Mouse (Mus musculus) heart, adult 11 months (tissue): ENCODE data around the gene Ccdc83.

Experiments
- DNase-seq: peaks from one replicate; pipeline ENCODE4 v3.0.0; 2022

The Ccdc83 gene

GRCm38 (mm10) chr7:90265289-90265970 is at the start of gene Ccdc83:
Gene Ccdc83 (minus strand): TSS chr7:90265777.
- peak; percentile 98 for DNase-seq

GRCm38 (mm10) chr7:90313421-90313820 is 47.8 kb upstream of the Ccdc83 start:
- no peak for DNase-seq

GRCm38 (mm10) chr7:90312151-90312883 is 46.7 kb upstream of the Ccdc83 start:
- DNase-seq, result peak; percentile 88

DNA sequence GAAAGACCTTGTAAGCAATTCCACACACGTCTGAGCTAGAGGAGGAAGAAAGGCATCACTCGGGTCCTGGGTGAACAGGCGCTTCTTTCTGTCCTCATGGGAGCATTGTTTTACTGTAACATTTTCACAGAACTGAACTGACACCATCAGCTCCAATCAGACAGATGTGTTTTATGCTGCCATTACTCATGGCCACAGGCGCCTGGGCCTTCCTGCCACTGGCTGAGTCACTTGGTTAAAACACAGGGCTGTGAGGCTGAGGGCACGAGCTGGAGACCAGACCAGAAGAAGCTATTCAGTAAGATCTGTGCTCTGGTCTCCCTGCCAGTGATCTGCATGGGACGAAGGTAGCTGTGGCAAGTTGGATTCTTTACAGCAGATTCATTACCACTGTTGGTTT is 42.4 kb upstream of the Ccdc83 start:
- no peak for DNase-seq

- no peak for DNase-seq
These were observed 41.4 kb upstream of the Ccdc83 start for GRCm38 (mm10) chr7:90306968-90307367.

- no peak for DNase-seq
These were observed 40.5 kb upstream of the Ccdc83 start for GRCm38 (mm10) chr7:90306079-90306478.

GRCm38 (mm10) chr7:90302647-90303552 is 37.3 kb upstream of the Ccdc83 start:
- DNase-seq, result peak; percentile 91

DNA sequence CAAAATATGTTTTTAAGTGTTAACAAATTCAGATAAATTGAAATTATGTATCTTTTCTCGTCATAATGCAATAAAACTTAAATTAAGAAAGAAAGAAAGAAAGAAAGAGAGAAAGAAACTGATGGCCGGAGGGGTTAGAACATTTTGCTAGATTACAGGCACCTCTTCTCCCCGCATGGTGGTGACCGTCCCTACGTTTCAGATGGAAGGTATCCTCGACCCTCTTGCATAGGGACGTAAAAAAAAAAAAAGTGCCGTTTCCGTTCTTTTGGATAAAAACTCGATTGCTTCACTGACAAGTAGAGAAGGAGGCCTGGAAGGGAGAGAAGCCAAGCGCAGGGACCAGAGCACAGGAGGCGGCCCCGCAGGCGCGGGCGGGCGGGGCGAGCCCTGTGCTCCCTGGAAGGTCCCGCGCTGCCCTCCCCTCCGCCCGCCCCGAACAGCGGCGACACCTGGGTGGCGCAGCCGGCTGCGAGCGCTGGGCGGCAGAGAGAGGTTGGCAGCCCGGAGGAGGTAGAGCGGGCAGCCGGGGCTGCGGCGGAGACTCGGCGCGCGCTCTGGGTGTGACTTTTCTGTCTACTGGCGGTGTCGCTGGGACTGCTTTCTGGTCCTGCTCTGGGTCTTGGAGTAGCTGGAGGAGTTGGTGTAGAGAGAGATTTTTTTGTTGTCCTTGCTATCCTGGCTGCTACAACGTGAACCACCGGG is 36.5 kb upstream of the Ccdc83 start, which contains the start of gene Sytl2:
Sytl2 (plus strand) TSS at position 311 of the 705 bp plus-strand sequence.
- peak; percentile 94 for DNase-seq

- no peak for DNase-seq
These were observed 26.3 kb upstream of the Ccdc83 start for GRCm38 (mm10) chr7:90291885-90292284.

- peak; percentile 60 for DNase-seq
These were observed 19.2 kb upstream of the Ccdc83 start for GRCm38 (mm10) chr7:90284793-90285192.

GRCm38 (mm10) chr7:90282786-90283185 is 17.2 kb upstream of the Ccdc83 start:
- peak; percentile 43 for DNase-seq

GRCm38 (mm10) chr7:90281759-90282546 is 16.4 kb upstream of the Ccdc83 start:
- DNase-seq, result peak; percentile 76

DNA sequence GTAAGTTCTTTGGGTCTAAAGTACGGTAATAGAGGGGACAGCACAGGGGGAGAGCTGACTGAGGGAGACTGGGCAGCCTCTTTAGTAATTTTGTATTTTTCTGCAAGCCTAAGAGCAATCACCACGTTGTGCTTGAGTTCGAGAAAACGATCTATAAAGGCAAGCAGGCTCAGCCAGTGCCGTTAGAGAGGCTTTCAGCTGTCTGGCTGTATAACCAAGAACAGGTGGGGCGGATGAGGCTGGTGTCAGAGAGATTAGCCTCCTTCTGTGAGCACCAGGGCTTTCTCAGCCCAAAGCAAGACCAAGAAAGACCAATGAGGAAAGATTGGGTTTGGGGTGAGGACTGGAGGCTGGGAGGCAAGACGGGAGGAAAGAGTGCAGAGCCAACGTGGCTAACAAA is 15.3 kb upstream of the Ccdc83 start:
- peak; percentile 55 for DNase-seq

GRCm38 (mm10) chr7:90280274-90280875 is 14.8 kb upstream of the Ccdc83 start:
- DNase-seq, result peak; percentile 78

DNA sequence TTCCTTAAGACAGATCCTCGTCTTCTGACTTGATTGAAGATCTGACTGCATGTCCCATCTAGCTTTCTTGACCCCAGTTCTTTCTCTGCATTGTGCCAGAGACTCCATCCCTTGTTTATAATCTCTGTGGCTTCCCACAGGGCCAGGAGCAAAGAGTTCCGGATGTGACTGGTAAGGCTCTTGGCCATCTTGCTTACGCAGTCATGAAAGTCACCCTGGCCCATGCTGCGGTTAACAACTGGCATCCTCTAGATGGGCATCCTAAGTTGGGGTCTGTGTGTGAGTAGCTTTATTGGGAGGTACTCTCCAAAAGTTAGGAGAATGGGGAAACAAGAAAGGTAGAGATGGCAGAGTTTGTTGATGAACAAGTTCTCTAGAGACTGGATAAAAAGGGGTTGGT is 13.6 kb upstream of the Ccdc83 start:
- DNase-seq, result peak; percentile 72

GRCm38 (mm10) chr7:90277769-90278168 is 12.2 kb upstream of the Ccdc83 start:
- DNase-seq, result peak; percentile 92

DNA sequence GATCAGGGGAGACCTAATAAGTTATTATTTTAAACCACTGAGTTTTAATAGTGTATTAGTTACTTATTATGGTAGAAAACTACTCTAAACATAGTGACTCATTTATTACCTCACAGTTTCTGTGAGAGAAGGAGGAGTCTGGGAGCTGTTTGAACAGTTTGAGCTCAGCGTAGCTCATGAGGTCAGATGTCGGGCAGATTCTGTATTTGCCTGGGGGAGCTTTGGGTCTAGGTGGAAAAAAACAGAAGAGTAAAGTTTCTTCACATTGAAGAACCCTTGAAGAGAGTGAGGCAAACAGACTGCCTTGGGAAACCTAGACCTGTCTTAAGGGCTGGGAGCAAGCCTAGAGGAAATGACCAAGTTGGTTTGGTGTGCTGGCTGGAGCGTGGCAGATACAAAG is 11.7 kb upstream of the Ccdc83 start:
- DNase-seq, result peak; percentile 61

DNA sequence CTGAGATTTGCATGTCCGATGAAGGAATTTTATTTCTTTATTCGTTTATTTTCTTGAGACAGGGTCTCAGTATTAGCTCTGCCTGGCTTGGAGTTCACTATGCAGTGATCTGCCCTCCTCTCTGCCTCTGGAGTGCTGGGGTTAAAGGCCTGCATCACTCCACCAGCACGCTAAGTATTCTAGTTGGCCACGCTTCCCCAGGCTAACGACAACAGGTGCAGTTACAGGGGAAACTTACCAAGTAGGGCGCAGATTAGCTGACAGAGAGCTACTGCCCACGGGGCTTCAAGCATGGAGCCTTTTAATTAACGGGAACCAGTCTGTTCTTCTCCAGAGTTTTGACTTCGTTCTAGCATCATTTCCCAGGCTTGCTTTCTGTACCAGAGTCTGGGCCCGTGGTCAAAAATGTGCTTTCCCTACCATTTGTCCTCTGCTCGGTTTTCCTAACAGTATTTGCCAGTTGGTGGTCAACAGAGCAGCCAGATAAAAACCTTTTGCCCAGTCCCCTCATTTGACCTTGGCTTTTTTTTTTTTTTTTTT is 9.1 kb upstream of the Ccdc83 start:
- DNase-seq, result peak; percentile 90

DNA sequence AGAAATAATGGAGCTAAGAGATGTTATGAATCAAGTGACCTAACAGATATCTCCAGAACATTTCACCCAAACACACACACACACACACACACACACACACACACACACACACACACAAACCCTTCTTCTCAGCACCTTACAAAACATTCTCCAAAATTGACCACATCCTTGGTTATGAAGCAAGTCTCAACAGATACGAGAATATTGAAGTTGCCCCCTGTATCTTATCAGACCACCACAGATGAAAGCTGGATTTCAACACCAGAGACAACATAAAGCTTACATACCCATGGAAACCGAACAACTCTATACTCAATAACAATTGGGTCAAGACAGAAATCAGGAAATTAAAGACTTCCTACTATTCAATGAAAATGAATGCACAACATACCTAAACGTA is 4.6 kb upstream of the Ccdc83 start:
- DNase-seq, result no peak

- DNase-seq, result no peak
These were observed 3.5 kb downstream of the Ccdc83 start for GRCm38 (mm10) chr7:90261902-90262599.
